Mouse (Mus musculus): ENCODE data around the gene Cyba.

- TF ChIP-seq CTCF (conservative IDR thresholded peaks at IDR 0.05; ENCODE audit: low read length): no peak
- no peak for TF ChIP-seq NANOG (IDR thresholded peaks at IDR 0.05; ENCODE audit: borderline replicate concordance, low read length)
These were observed 28.1 kb upstream of the Cyba start, which contains the start of gene Snai3 for GRCm38 (mm10) chr8:122460524-122461472.
